Mouse (Mus musculus) lung, embryonic 14.5 days (tissue): Measurements from ENCODE around the gene Htra3. TPM values are rescaled to one million over a fixed set of nuclear protein-coding genes. Genes with fewer than 3 reads are reported as not detected.

Experiments used
- ATAC-seq: fragments of 200-750 bp; cut with Nextera tagmentation; 2 replicates; pipeline ENCODE4 v1.8.0; 2017; ENCODE audit warnings: mild to moderate bottlenecking, moderate TSS enrichment, moderate library complexity; ENCODE audit not compliant: insufficient read depth
- DNase-seq: peaks from one replicate; pipeline ENCODE4 v3.0.0-alpha.2; 2015
- H3K27ac ChIP-seq: fragments of 300-500 bp; sonication (generic); 2 replicates; pipeline ENCODE4 v1.5.1; 2014; ENCODE audit warnings: low read depth, mild to moderate bottlenecking, moderate library complexity
- H3K27me3 ChIP-seq: fragments of 300-500 bp; sonication (generic); 2 replicates; pipeline ENCODE4 v1.6.1; 2014; ENCODE audit warnings: low read length, control low read depth; ENCODE audit not compliant: insufficient read depth
- H3K36me3 ChIP-seq: fragments of 300-500 bp; sonication (generic); 2 replicates; pipeline ENCODE4 v1.6.1; 2014; ENCODE audit warnings: control low read depth; ENCODE audit not compliant: insufficient read depth
- H3K4me1 ChIP-seq: fragments of 300-500 bp; sonication (generic); 2 replicates; pipeline ENCODE4 v1.6.1; 2014; ENCODE audit warnings: antibody characterized with exemption, control low read depth; ENCODE audit not compliant: insufficient read depth
- H3K4me2 ChIP-seq: fragments of 300-500 bp; sonication (generic); 2 replicates; pipeline ENCODE4 v1.6.1; 2014; ENCODE audit warnings: mild to moderate bottlenecking
- H3K4me3 ChIP-seq: fragments of 300-500 bp; sonication (generic); 2 replicates; pipeline ENCODE4 v1.5.1; 2014; ENCODE audit warnings: low read depth, low read length
- H3K9ac ChIP-seq: fragments of 300-500 bp; sonication (generic); 2 replicates; pipeline ENCODE4 v1.6.1; 2014
- H3K9me3 ChIP-seq: fragments of 300-500 bp; sonication (generic); 2 replicates; pipeline ENCODE4 v1.6.1; 2016; ENCODE audit warnings: low read depth, low read length, control low read depth
- CTCF ChIP-seq: IDR thresholded peaks from 2 replicates; pipeline ENCODE4 v1.5.1; 2016; ENCODE audit warnings: antibody characterized with exemption, low read depth
- WGBS: fragments of 180-500 bp; shearing (Covaris S2); extraction: QIAGEN DNeasy Blood & Tissue Kit; methylation state at CpG from one replicate; pipeline ENCODE4 v1.1.7; 2014; 5-methylcytosine and 5-hydroxymethylcytosine counted together
- polyA plus RNA-seq: library from polyadenylated mRNA; unstranded; fragments of >200 nt; fragmentation: Nextera tagmentation; extraction: Ambion mirVana; gene quantifications from 2 replicates; pipeline ENCODE4 v1.2.1, GENCODE M21; 2014

The Htra3 gene
- polyA plus RNA-seq, 1 experiment from 2014 or later = 19.6 TPM

- H3K36me3 ChIP-seq = no peaks in the 10 kb centered on the region
These were observed 48.4 kb downstream of the Htra3 start for GRCm38 (mm10) chr5:35631224-35631623.

GRCm38 (mm10) chr5:35630706-35631105 is 48.9 kb downstream of the Htra3 start:
- no peaks in the 10 kb centered on the region for H3K9me3 ChIP-seq
- no peak overlapping the region for H3K4me2 ChIP-seq
- no peaks in the 10 kb centered on the region for H3K4me1 ChIP-seq
- ATAC-seq (no peak), DNase-seq (no peak)
- no peak overlapping the region for H3K27ac ChIP-seq
- TF ChIP-seq CTCF = no peak
- H3K27me3 ChIP-seq = no peaks in the 10 kb centered on the region
- 52% methylated on average over 1 of the region's 1 CpGs for WGBS
- no peak overlapping the region for H3K9ac ChIP-seq
- no peaks in the 10 kb centered on the region for H3K36me3 ChIP-seq
- H3K4me3 ChIP-seq = no peak overlapping the region

More at GRCm38 (mm10) chr5:35631224-35631623, 48.4 kb downstream of the Htra3 start:
- H3K27ac ChIP-seq = no peak overlapping the region
- H3K4me3 ChIP-seq = no peak overlapping the region
- no peaks in the 10 kb centered on the region for H3K9me3 ChIP-seq
- DNase-seq (no peak), ATAC-seq (no peak)
- no peak overlapping the region for H3K4me2 ChIP-seq
- no peaks in the 10 kb centered on the region for H3K27me3 ChIP-seq
- no peak overlapping the region for H3K9ac ChIP-seq
- WGBS = 74% methylated on average over 3 of the region's 3 CpGs
- H3K4me1 ChIP-seq = no peaks in the 10 kb centered on the region
- TF ChIP-seq CTCF = no peak

GRCm38 (mm10) chr5:35629333-35629732 is 50.2 kb downstream of the Htra3 start:
- no peak overlapping the region for H3K9ac ChIP-seq
- H3K27ac ChIP-seq = no peak overlapping the region
- DNase-seq = no peak
- H3K36me3 ChIP-seq = no peaks in the 10 kb centered on the region
- H3K4me2 ChIP-seq = no peak overlapping the region
- no peaks in the 10 kb centered on the region for H3K27me3 ChIP-seq
- TF ChIP-seq CTCF = peak; percentile 26; the same call in 1 of the 2 replicates
- no peaks in the 10 kb centered on the region for H3K9me3 ChIP-seq
- ATAC-seq = no peak
- no peaks in the 10 kb centered on the region for H3K4me1 ChIP-seq
- no peak overlapping the region for H3K4me3 ChIP-seq

- no peak for TF ChIP-seq CTCF
- ATAC-seq (peak; percentile 74), DNase-seq (peak; percentile 85)
- no peaks in the 10 kb centered on the region for H3K4me1 ChIP-seq
- no peak overlapping the region for H3K4me3 ChIP-seq
- WGBS = 7% methylated on average over 1 of the region's 1 CpGs
- H3K9ac ChIP-seq = no peak overlapping the region
- H3K27ac ChIP-seq = 0 out of 2 replicates have a peak overlapping the region, but pooled peaks have one; percentile 15
- H3K4me2 ChIP-seq = no peak overlapping the region
- no peaks in the 10 kb centered on the region for H3K9me3 ChIP-seq
- no peaks in the 10 kb centered on the region for H3K27me3 ChIP-seq
- no peaks in the 10 kb centered on the region for H3K36me3 ChIP-seq
These were observed 50.9 kb downstream of the Htra3 start for GRCm38 (mm10) chr5:35628685-35629084.

GRCm38 (mm10) chr5:35627307-35627840 is 52.2 kb downstream of the Htra3 start:
- Histone ChIP-seq H3K4me3 (no peak overlapping the region), H3K27me3 (no peaks in the 10 kb centered on the region), H3K27ac (no peak overlapping the region), H3K36me3 (no peaks in the 10 kb centered on the region), H3K4me1 (no peaks in the 10 kb centered on the region), H3K4me2 (no peak overlapping the region), H3K9me3 (no peaks in the 10 kb centered on the region), H3K9ac (no peak overlapping the region)
- ATAC-seq = no peak
- WGBS = 59% methylated on average over 7 of the region's 7 CpGs
- peak; percentile 55 for TF ChIP-seq CTCF
- DNase-seq = no peak

GRCm38 (mm10) chr5:35626408-35626807 is 53.2 kb downstream of the Htra3 start:
- H3K4me1 ChIP-seq = no peaks in the 10 kb centered on the region
- H3K27me3 ChIP-seq = no peaks in the 10 kb centered on the region
- H3K27ac ChIP-seq = no peak overlapping the region
- no peak overlapping the region for H3K9ac ChIP-seq
- H3K9me3 ChIP-seq = no peaks in the 10 kb centered on the region
- H3K4me2 ChIP-seq = no peak overlapping the region
- DNase-seq = no peak
- ATAC-seq = no peak
- H3K36me3 ChIP-seq = no peaks in the 10 kb centered on the region
- 87% methylated on average over 2 of the region's 2 CpGs for WGBS
- H3K4me3 ChIP-seq = no peak overlapping the region
- TF ChIP-seq CTCF = no peak

GRCm38 (mm10) chr5:35624751-35625239 is 54.8 kb downstream of the Htra3 start:
- no peak overlapping the region for H3K4me3 ChIP-seq
- peak; percentile 14; the same call in 1 of the 2 replicates for ATAC-seq
- no peaks in the 10 kb centered on the region for H3K4me1 ChIP-seq
- TF ChIP-seq CTCF = no peak
- no peaks in the 10 kb centered on the region for H3K36me3 ChIP-seq
- H3K9me3 ChIP-seq = no peaks in the 10 kb centered on the region
- H3K9ac ChIP-seq = no peak overlapping the region
- H3K27ac ChIP-seq = no peak overlapping the region
- 38% methylated on average over 4 of the region's 4 CpGs for WGBS
- no peaks in the 10 kb centered on the region for H3K27me3 ChIP-seq
- H3K4me2 ChIP-seq = no peak overlapping the region
- DNase-seq = peak; percentile 19

GRCm38 (mm10) chr5:35623831-35624230 is 55.8 kb downstream of the Htra3 start:
- H3K4me3 ChIP-seq = no peak overlapping the region
- H3K27me3 ChIP-seq = no peaks in the 10 kb centered on the region
- no peak overlapping the region for H3K4me2 ChIP-seq
- no peak overlapping the region for H3K27ac ChIP-seq
- TF ChIP-seq CTCF = no peak
- no peaks in the 10 kb centered on the region for H3K4me1 ChIP-seq
- ATAC-seq (no peak), DNase-seq (no peak)
- H3K9me3 ChIP-seq = no peaks in the 10 kb centered on the region
- H3K9ac ChIP-seq = no peak overlapping the region
- no peaks in the 10 kb centered on the region for H3K36me3 ChIP-seq
